Mouse (Mus musculus): ENCODE results near the gene Clstn3. TPM values are rescaled to one million over a fixed set of nuclear protein-coding genes. Genes with fewer than 3 reads are reported as not detected.

The Clstn3 gene
- polyA plus RNA-seq, 1 experiment = 0.44 TPM

DNA sequence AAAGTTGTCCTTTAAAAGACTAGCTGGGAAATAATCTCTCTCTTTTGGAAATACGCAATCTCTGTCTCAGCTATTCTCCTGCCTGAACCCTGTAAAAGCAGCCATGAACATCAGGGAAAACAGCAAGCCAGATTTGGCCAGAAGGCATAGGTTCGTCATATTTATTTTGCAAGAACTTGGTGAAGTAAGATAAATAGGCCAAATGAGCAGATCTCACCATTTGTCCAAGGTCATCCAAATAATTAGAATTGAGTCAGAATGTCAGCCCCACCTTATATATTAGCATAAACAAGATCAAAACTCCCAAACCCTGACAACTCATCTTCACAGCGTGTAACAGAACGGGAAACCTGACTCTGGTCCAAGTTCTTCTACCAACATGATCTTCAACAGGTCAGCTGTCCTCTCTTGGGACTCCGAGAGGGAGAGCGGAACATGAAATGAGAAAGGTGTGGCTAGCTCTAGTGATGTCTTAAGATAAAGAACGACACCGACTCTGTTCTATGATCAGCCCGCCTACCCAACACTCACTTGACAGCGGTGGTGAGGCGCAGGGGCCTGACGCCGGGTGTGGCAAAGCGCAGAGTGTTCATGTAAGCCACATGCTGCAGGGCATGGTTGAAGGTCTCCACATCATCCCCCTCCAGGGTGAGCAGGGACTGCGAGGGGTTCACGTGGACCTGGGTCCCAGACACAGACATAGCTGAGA, 15.5 kb downstream of the Clstn3 start:
- TF ChIP-seq CTCF (IDR thresholded peaks at IDR 0.05; ENCODE audit: extremely low read depth, insufficient read length, insufficient replicate concordance, low read depth, low read length) = no peak
- no peak for TF ChIP-seq POLR2A (IDR thresholded peaks at IDR 0.05; ENCODE audit: low read depth, low read length)

DNA sequence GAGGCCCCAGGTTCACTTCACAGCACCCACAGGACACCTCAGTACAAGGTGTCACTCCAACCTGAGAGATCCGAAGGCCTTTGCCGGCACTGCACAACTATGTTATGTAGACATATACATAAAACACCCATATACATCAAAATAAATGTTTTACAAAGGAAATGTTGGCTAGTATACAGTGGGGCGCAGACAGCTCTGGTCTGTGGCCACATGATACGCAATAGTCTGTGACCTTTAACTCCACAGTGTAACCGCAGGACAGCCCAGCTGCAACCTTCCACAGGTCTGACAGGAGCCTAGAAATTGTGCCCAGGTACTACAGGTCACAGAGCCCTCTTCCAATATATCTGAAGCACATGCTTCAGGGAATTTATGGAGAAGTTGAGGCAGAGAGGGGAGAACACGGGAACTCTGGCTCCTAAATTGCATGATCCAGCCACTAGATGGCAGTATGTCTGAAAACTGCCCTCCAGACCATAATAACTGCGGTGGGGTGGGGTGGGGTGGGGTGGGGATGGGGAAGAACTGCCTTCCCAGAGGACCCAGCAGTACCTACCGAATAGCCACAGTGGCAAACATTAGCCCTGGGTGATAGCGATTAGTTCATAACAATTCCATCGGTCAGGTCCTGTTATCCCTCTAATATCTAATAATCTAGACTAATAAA, 16.3 kb downstream of the Clstn3 start:
- TF ChIP-seq POLR2A (IDR thresholded peaks at IDR 0.05; ENCODE audit: low read depth, low read length) (no peak), CTCF (IDR thresholded peaks at IDR 0.05; ENCODE audit: extremely low read depth, insufficient read length, insufficient replicate concordance, low read depth, low read length) (peak; percentile 67; the same call in 1 of the 2 replicates)
- H3K4me3 ChIP-seq (ENCODE audit: low read depth, low read length) = no peak overlapping the region
- H3K27me3 ChIP-seq (ENCODE audit: control insufficient read depth, insufficient read depth, low read length) = no peaks in the 10 kb centered on the region
- H3K36me3 ChIP-seq (ENCODE audit: control insufficient read depth, insufficient read depth, low read length) = no peaks in the 10 kb centered on the region
- peaks cover 15% of the 10 kb centered on the region for H3K4me1 ChIP-seq (ENCODE audit: control insufficient read depth, insufficient read depth, insufficient read length, low read length)
- 64% methylated on average over 10 of the region's 10 CpGs for WGBS
- H3K27ac ChIP-seq (ENCODE audit: insufficient read depth, low read depth, low read length) = no peak overlapping the region

More for the DNA sequence above, 15.5 kb downstream of the Clstn3 start:
- Histone ChIP-seq H3K27me3 (ENCODE audit: control insufficient read depth, insufficient read depth, low read length) (no peaks in the 10 kb centered on the region), H3K36me3 (ENCODE audit: control insufficient read depth, insufficient read depth, low read length) (no peaks in the 10 kb centered on the region), H3K4me3 (ENCODE audit: low read depth, low read length) (no peak overlapping the region), H3K27ac (ENCODE audit: insufficient read depth, low read depth, low read length) (no peak overlapping the region), H3K4me1 (ENCODE audit: control insufficient read depth, insufficient read depth, insufficient read length, low read length) (peaks cover 15% of the 10 kb centered on the region)
- WGBS = 91% methylated on average over 16 of the region's 16 CpGs

DNA sequence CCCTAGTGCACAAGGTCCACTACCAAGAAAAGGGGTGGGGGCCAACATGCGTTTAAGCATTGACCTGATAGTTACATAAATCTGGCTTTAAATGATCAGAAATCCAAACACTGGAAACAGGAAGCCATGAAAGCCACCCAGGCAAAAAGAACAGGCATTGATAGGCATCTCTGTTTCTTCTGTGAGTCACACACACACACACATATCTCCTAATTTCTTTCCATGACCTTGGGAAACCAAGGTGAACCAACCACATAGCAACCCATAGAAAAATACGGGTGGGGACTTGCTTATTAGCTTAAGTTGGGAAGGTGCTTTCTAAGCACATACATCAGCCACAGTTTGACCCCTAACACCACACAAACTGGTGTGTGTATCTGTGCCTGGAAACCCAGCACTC, 17.2 kb downstream of the Clstn3 start:
- TF ChIP-seq CTCF (IDR thresholded peaks at IDR 0.05; ENCODE audit: extremely low read depth, insufficient read length, insufficient replicate concordance, low read depth, low read length) (no peak), POLR2A (IDR thresholded peaks at IDR 0.05; ENCODE audit: low read depth, low read length) (no peak)
- Histone ChIP-seq H3K4me1 (ENCODE audit: control insufficient read depth, insufficient read depth, insufficient read length, low read length) (peaks cover 13% of the 10 kb centered on the region; the same call in 1 of the 2 replicates), H3K27me3 (ENCODE audit: control insufficient read depth, insufficient read depth, low read length) (no peaks in the 10 kb centered on the region), H3K36me3 (ENCODE audit: control insufficient read depth, insufficient read depth, low read length) (no peaks in the 10 kb centered on the region), H3K4me3 (ENCODE audit: low read depth, low read length) (no peak overlapping the region), H3K27ac (ENCODE audit: insufficient read depth, low read depth, low read length) (no peak overlapping the region)
- WGBS = 79% methylated on average over 2 of the region's 2 CpGs

DNA sequence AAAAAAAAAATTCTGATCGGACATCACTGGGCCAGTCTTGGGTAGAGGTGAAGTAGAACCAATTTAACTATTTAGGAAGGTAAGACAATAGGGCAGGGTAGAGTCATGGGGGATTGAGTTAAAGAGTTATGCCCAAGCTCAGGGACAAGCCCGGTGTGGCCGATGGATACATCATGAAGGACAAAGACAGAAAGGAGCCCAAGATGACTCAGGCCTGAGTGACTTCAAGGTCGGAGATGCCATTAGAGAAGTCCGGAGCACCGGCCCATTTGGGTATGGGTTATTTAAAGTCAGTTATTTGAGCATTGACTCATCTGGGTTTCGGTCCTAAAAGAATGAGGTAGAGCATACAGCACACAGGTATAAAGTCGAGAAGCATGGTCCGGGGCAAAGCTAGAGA, 18.1 kb downstream of the Clstn3 start:
- Histone ChIP-seq H3K27ac (ENCODE audit: insufficient read depth, low read depth, low read length) (no peak overlapping the region), H3K4me3 (ENCODE audit: low read depth, low read length) (no peak overlapping the region), H3K36me3 (ENCODE audit: control insufficient read depth, insufficient read depth, low read length) (no peaks in the 10 kb centered on the region), H3K27me3 (ENCODE audit: control insufficient read depth, insufficient read depth, low read length) (no peaks in the 10 kb centered on the region), H3K4me1 (ENCODE audit: control insufficient read depth, insufficient read depth, insufficient read length, low read length) (peaks cover 11% of the 10 kb centered on the region; the same call in 1 of the 2 replicates)
- TF ChIP-seq POLR2A (IDR thresholded peaks at IDR 0.05; ENCODE audit: low read depth, low read length) = no peak
- 93% methylated on average over 9 of the region's 9 CpGs for WGBS

DNA sequence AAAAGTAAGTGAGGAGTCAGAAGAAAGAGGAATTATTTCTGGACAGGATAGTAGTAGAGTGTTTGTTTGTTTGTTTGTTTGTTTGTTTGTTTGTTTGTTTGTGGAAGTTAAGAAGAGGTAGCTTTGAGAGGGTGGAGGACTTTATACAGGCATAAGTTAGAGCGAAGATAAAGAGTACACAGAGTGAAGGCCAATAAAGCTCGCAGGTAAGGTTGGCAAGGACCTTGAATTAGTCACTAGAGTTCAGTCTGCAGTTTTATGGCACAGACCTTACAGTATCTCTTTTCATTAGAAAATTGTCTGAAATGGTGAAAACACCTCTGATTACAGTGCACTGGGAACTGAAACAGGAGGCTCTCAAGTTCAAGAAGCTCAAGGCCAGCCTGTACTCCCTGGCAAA, 18.6 kb downstream of the Clstn3 start:
- no peak for TF ChIP-seq POLR2A (IDR thresholded peaks at IDR 0.05; ENCODE audit: low read depth, low read length)
- TF ChIP-seq CTCF (IDR thresholded peaks at IDR 0.05; ENCODE audit: extremely low read depth, insufficient read length, insufficient replicate concordance, low read depth, low read length) = no peak
- H3K27me3 ChIP-seq (ENCODE audit: control insufficient read depth, insufficient read depth, low read length) = no peaks in the 10 kb centered on the region
- 25% methylated on average over 2 of the region's 2 CpGs for WGBS
- H3K36me3 ChIP-seq (ENCODE audit: control insufficient read depth, insufficient read depth, low read length) = no peaks in the 10 kb centered on the region
- H3K4me3 ChIP-seq (ENCODE audit: low read depth, low read length) = no peak overlapping the region
- peaks cover 7% of the 10 kb centered on the region; the same call in 1 of the 2 replicates for H3K4me1 ChIP-seq (ENCODE audit: control insufficient read depth, insufficient read depth, insufficient read length, low read length)
- no peak overlapping the region for H3K27ac ChIP-seq (ENCODE audit: insufficient read depth, low read depth, low read length)

DNA sequence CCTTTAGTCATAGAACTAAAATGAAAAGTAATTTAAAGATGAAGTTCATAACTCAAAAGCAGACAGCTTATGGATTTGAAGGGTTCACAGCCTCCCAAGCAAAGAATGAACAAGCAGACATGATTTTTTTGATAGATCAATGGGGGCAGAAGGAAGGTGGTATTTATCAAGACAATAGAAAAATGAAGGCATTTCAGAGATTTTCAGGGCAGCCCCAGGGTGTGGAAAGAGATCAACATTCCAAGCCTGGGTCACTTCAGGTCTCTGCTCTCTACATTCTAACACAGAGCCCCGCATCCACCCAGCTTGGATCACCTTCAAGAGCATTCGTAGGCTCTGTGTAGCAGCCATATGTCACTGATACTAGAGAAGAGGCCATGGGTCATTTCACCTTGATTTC, 21.3 kb downstream of the Clstn3 start:
- Histone ChIP-seq H3K4me1 (ENCODE audit: control insufficient read depth, insufficient read depth, insufficient read length, low read length) (peaks cover 7% of the 10 kb centered on the region; the same call in 1 of the 2 replicates), H3K27ac (ENCODE audit: insufficient read depth, low read depth, low read length) (no peak overlapping the region), H3K27me3 (ENCODE audit: control insufficient read depth, insufficient read depth, low read length) (no peaks in the 10 kb centered on the region), H3K4me3 (ENCODE audit: low read depth, low read length) (no peak overlapping the region), H3K36me3 (ENCODE audit: control insufficient read depth, insufficient read depth, low read length) (no peaks in the 10 kb centered on the region)
- WGBS = 94% methylated on average over 2 of the region's 2 CpGs
- TF ChIP-seq POLR2A (IDR thresholded peaks at IDR 0.05; ENCODE audit: low read depth, low read length) (no peak), CTCF (IDR thresholded peaks at IDR 0.05; ENCODE audit: extremely low read depth, insufficient read length, insufficient replicate concordance, low read depth, low read length) (no peak)

DNA sequence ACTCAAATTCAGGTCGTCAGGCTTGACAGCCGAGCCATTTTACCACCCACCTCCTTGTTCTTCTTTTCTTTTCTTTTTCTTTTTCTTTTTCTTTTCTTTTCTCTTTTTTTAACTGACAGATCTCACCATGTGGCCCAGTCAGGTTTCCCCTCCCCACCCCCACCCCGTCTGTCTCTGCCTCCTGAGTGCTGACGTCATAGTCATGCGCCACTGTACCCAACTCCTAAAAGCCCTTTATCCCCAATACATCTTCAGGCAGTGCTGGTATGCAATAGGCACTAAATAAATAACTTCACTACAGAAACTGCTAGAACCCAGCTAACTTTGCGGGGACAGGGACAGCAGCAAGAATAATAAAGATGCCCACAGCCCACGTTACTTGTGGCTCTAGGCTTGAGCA, 28.3 kb downstream of the Clstn3 start:
- H3K4me3 ChIP-seq (ENCODE audit: low read depth, low read length) = no peak overlapping the region
- H3K27me3 ChIP-seq (ENCODE audit: control insufficient read depth, insufficient read depth, low read length) = no peaks in the 10 kb centered on the region
- H3K36me3 ChIP-seq (ENCODE audit: control insufficient read depth, insufficient read depth, low read length) = no peaks in the 10 kb centered on the region
- 86% methylated on average over 7 of the region's 7 CpGs for WGBS
- TF ChIP-seq POLR2A (IDR thresholded peaks at IDR 0.05; ENCODE audit: low read depth, low read length) (no peak), CTCF (IDR thresholded peaks at IDR 0.05; ENCODE audit: extremely low read depth, insufficient read length, insufficient replicate concordance, low read depth, low read length) (no peak)
- no peaks in the 10 kb centered on the region for H3K4me1 ChIP-seq (ENCODE audit: control insufficient read depth, insufficient read depth, insufficient read length, low read length)
- no peak overlapping the region for H3K27ac ChIP-seq (ENCODE audit: insufficient read depth, low read depth, low read length)
